Mouse (Mus musculus): ENCODE measurements at regions not wholly inside any gene's neighbourhood (a gene's known extent, or its start where the extent isn't known, plus 50 kb on each side); places are given as distances from the start of the nearest gene placed in this dataset.

DNA sequence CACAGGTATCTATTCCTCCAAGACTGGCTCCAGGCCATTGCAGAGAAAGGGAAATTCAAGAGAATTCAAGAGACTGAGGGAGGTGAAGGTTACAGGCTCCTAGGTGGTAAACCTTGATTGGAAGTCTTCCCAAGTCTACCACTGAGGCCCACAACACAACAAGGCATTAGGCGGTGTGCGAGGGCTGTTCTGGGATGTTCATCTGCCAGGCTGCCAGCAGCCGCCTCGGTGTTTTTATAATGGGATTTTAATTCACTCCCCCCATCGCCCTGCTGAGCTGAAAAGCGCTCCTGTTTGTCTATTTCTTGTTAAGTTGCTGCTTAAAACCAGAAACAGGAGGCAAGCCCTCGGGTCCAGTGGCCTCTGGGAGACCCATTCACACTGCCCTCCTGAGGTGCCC lies 133.9 kb upstream of the Rpl38 start:
- no peaks in the 10 kb centered on the region for H3K27me3 ChIP-seq (ENCODE audit: control insufficient read depth, insufficient read depth, low read length)
- H3K9ac ChIP-seq (ENCODE audit: low read depth, low read length), result no peak overlapping the region
- no peak for DNase-seq
- no peaks in the 10 kb centered on the region for H3K36me3 ChIP-seq (ENCODE audit: control insufficient read depth, insufficient read depth, low read length)
- WGBS, result 80% methylated on average over 7 of the region's 7 CpGs
- H3K27ac ChIP-seq, result no peak overlapping the region
- intact Hi-C loops (cut with DNase I), result no loop called here
- TF ChIP-seq POLR2A (IDR thresholded peaks at IDR 0.05; ENCODE audit: insufficient read depth, low read depth, low read length), result no peak
- TF ChIP-seq EP300 (IDR thresholded peaks at IDR 0.05; ENCODE audit: insufficient read depth, low read depth, low read length), result no peak
- no peak for TF ChIP-seq CTCF (IDR thresholded peaks at IDR 0.05)
- H3K4me3 ChIP-seq, result no peak overlapping the region
- H3K4me1 ChIP-seq (ENCODE audit: control insufficient read depth, insufficient read depth, low read length), result no peaks in the 10 kb centered on the region
- H3K79me2 ChIP-seq (replicated peaks; ENCODE audit: control insufficient read depth, insufficient read depth, low read length), result no peaks in the 10 kb centered on the region

DNA sequence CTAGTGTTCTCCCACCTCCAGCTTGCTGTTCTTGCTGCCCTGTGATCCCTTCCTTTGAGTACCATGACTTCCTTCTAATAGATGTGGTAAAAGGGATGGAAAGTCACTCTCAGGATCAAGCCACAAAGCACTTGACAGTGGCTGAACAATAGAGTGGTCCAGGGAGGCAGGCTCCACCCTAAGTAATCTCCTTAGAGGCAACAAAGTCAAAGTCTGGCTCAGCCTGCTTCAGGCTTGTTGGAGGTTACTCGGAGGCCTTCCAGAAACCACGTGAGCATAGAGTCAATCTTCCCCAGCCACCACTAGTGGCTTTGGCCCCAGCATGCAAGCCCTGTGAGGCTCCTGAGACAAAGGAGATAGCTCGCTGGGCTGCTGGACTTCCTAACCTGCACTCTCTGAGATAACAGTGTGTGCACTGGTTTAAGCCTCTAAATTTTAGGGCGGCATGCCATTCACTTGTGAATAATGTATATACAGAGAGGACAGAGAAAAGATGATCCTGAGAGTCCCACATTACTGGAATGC lies 137.0 kb upstream of the Rpl38 start:
- Histone ChIP-seq H3K9ac (ENCODE audit: low read depth, low read length) (no peak overlapping the region), H3K79me2 (replicated peaks; ENCODE audit: control insufficient read depth, insufficient read depth, low read length) (no peaks in the 10 kb centered on the region), H3K4me3 (no peak overlapping the region), H3K27ac (no peak overlapping the region), H3K27me3 (ENCODE audit: control insufficient read depth, insufficient read depth, low read length) (no peaks in the 10 kb centered on the region), H3K4me1 (ENCODE audit: control insufficient read depth, insufficient read depth, low read length) (no peaks in the 10 kb centered on the region), H3K36me3 (ENCODE audit: control insufficient read depth, insufficient read depth, low read length) (no peaks in the 10 kb centered on the region)
- DNase-seq, result no peak
- 59% methylated on average over 4 of the region's 4 CpGs for whole genome bisulfite sequencing
- TF ChIP-seq CTCF (IDR thresholded peaks at IDR 0.05), result no peak
- TF ChIP-seq EP300 (IDR thresholded peaks at IDR 0.05; ENCODE audit: insufficient read depth, low read depth, low read length), result no peak
- no peak for TF ChIP-seq POLR2A (IDR thresholded peaks at IDR 0.05; ENCODE audit: insufficient read depth, low read depth, low read length)
- intact Hi-C loops (cut with DNase I), result no loop called here

DNA sequence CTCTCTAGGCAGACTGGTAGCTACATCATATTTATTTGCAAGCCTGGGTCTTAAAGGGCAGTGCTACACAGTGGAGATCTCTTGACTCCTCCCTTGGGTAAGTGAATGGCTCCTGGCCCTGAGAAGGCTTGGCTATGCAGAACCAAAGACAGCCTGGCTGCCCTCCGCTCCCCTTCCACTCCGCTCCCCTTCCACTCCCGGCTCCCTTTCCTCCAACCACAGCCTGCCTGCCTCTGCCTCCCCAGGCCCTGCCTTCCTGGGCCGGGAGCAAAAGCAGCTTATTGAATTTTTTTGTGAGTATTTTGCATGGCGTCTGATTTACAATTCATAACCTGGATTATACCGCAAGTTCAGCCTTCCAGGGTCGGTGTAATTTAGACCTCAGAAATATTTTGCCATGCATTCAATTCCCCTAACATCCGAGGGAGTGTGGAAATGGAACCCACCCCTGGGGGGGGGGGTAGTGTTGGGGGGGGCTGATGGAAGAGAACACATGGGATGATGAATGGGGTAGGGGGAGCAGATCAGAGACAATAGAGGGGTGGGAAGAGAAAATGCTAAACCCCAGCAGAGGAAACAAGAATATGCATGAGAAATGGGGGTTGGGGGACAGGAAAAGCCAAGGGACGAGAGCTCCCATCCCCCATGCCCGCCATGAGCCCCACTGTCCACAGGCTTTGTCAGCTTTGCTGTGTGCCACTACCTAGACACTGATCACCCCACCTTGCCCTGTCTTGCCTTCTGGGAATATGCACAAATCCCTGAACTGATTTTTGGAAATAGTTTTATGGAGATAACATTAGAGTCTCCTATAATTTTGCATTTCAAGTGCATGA lies 139.2 kb upstream of the Rpl38 start:
- DNase-seq, result no peak
- intact Hi-C loops (cut with DNase I), result no loop called here
- 67% methylated on average over 10 of the region's 10 CpGs for WGBS
- Histone ChIP-seq H3K4me1 (ENCODE audit: control insufficient read depth, insufficient read depth, low read length) (no peaks in the 10 kb centered on the region), H3K4me3 (no peak overlapping the region), H3K36me3 (ENCODE audit: control insufficient read depth, insufficient read depth, low read length) (no peaks in the 10 kb centered on the region), H3K27me3 (ENCODE audit: control insufficient read depth, insufficient read depth, low read length) (no peaks in the 10 kb centered on the region), H3K9ac (ENCODE audit: low read depth, low read length) (no peak overlapping the region), H3K79me2 (replicated peaks; ENCODE audit: control insufficient read depth, insufficient read depth, low read length) (no peaks in the 10 kb centered on the region), H3K27ac (no peak overlapping the region)
- TF ChIP-seq EP300 (IDR thresholded peaks at IDR 0.05; ENCODE audit: insufficient read depth, low read depth, low read length), result no peak
- no peak for TF ChIP-seq CTCF (IDR thresholded peaks at IDR 0.05)
- no peak for TF ChIP-seq POLR2A (IDR thresholded peaks at IDR 0.05; ENCODE audit: insufficient read depth, low read depth, low read length)

DNA sequence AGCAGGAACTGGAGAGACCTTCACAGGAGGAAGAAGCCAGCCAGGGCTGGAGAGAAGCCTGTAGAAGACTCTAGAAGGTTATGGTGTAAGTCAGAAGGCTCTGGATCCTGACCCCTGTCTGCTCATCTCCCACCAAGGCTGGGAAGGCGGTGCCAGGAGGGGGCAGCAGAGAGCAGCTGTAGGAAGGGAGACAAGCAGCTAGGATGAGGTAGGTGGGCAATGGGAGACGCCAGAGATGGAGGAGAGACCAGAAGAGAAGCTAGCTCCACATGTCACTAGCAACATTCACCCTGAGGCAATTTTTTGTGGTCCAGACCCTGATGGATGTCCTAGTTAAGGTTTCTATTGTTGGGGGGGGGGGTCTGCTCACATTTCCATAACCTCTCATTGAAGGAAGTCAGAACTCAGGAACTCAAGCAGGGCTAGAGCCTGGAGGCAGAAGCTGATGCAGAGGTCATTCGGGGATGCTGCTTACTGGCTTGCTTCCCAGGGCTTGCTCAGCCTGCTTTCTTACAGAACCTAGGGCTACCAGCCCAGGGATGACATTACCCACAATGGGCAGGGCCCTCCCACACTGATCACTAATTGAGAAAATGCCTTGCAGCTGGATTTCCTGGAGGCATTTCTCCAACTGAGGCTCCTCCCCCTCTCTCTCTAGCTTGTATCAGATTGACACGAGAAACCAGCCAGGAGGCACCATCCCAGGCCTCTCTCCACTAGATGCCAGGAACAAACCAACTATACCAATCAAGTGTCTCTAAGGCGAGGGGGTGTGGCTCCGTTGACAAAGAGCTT lies 144.7 kb upstream of the Rpl38 start:
- no peaks in the 10 kb centered on the region for H3K36me3 ChIP-seq (ENCODE audit: control insufficient read depth, insufficient read depth, low read length)
- H3K9ac ChIP-seq (ENCODE audit: low read depth, low read length), result no peak overlapping the region
- no peak overlapping the region for H3K27ac ChIP-seq
- no peaks in the 10 kb centered on the region for H3K4me1 ChIP-seq (ENCODE audit: control insufficient read depth, insufficient read depth, low read length)
- no peaks in the 10 kb centered on the region for H3K79me2 ChIP-seq (replicated peaks; ENCODE audit: control insufficient read depth, insufficient read depth, low read length)
- DNase-seq, result peak; percentile 44 to 73
- intact Hi-C loops (cut with DNase I), result loop anchor here (1.0 kb wide), 1 partner anchor 113 kb away; no protein-coding TSS in a partner anchor
- no peaks in the 10 kb centered on the region for H3K27me3 ChIP-seq (ENCODE audit: control insufficient read depth, insufficient read depth, low read length)
- TF ChIP-seq CTCF (IDR thresholded peaks at IDR 0.05) (peak; percentile 81), POLR2A (IDR thresholded peaks at IDR 0.05; ENCODE audit: insufficient read depth, low read depth, low read length) (no peak), EP300 (IDR thresholded peaks at IDR 0.05; ENCODE audit: insufficient read depth, low read depth, low read length) (no peak)
- H3K4me3 ChIP-seq, result no peak overlapping the region
- 30% methylated on average over 6 of the region's 6 CpGs for WGBS

DNA sequence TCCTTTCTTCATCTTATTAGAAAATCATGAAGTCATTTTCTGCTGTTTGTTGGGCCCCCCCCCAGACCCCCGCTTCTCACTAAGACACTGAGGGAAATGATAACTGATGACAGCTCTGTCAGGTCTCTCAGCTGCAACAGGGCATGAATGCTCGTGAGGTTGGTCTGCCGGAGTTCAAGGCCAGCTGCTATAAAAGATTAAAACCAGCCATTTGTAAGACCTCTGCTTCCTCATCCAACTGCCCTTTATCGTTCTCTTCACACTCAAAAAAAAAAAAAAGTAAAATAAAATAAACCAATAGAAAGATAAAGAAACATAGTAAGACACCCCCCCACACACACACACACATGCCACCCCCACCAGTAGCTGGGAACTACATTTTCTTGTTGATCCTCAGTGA lies 153.0 kb upstream of the Rpl38 start:
- Histone ChIP-seq H3K27me3 (ENCODE audit: control insufficient read depth, insufficient read depth, low read length) (no peaks in the 10 kb centered on the region), H3K79me2 (replicated peaks; ENCODE audit: control insufficient read depth, insufficient read depth, low read length) (no peaks in the 10 kb centered on the region), H3K36me3 (ENCODE audit: control insufficient read depth, insufficient read depth, low read length) (no peaks in the 10 kb centered on the region), H3K4me1 (ENCODE audit: control insufficient read depth, insufficient read depth, low read length) (no peaks in the 10 kb centered on the region), H3K9ac (ENCODE audit: low read depth, low read length) (no peak overlapping the region), H3K4me3 (no peak overlapping the region), H3K27ac (no peak overlapping the region)
- no peak for TF ChIP-seq CTCF (IDR thresholded peaks at IDR 0.05)
- no peak for TF ChIP-seq EP300 (IDR thresholded peaks at IDR 0.05; ENCODE audit: insufficient read depth, low read depth, low read length)
- WGBS, result 41% methylated on average over 4 of the region's 4 CpGs
- intact Hi-C loops (cut with DNase I), result no loop called here
- no peak for DNase-seq

DNA sequence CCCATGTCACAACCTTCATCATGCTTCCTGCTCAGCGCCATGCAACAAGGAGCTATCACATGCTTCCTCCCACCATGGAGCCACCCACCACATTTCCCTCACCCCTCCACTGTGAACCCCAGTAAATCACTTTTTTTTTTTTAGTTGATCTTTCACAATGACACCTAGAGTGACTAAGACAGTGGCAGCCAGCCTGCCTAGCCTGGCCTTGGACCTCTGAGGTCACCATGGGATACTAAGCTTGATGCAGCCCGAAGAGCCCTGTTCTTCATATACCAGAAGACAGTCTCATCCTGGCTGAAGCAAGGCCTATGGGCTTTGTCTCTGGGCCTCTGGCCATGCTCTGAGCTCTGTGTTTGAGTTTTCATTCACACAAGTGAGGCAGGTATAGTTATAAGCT lies 154.2 kb upstream of the Rpl38 start:
- intact Hi-C loops (cut with DNase I), result no loop called here
- H3K79me2 ChIP-seq (replicated peaks; ENCODE audit: control insufficient read depth, insufficient read depth, low read length), result no peaks in the 10 kb centered on the region
- no peaks in the 10 kb centered on the region for H3K27me3 ChIP-seq (ENCODE audit: control insufficient read depth, insufficient read depth, low read length)
- no peak for TF ChIP-seq EP300 (IDR thresholded peaks at IDR 0.05; ENCODE audit: insufficient read depth, low read depth, low read length)
- no peak for TF ChIP-seq CTCF (IDR thresholded peaks at IDR 0.05)
- no peak for TF ChIP-seq POLR2A (IDR thresholded peaks at IDR 0.05; ENCODE audit: insufficient read depth, low read depth, low read length)
- H3K27ac ChIP-seq, result no peak overlapping the region
- DNase-seq, result no peak
- no peaks in the 10 kb centered on the region for H3K4me1 ChIP-seq (ENCODE audit: control insufficient read depth, insufficient read depth, low read length)
- no peak overlapping the region for H3K9ac ChIP-seq (ENCODE audit: low read depth, low read length)
- WGBS, result 95% methylated on average over 2 of the region's 2 CpGs
- H3K4me3 ChIP-seq, result no peak overlapping the region
- no peaks in the 10 kb centered on the region for H3K36me3 ChIP-seq (ENCODE audit: control insufficient read depth, insufficient read depth, low read length)

All from heart, adult 2 months (tissue).